Mouse (Mus musculus) midbrain, embryonic 12.5 days (tissue): ENCODE data around the gene Fbxw21. TPM values are rescaled to one million over a fixed set of nuclear protein-coding genes. Genes with fewer than 3 reads are reported as not detected.

Experiments
- ATAC-seq: fragments of 200-750 bp; cut with Nextera tagmentation; 2 replicates; pipeline ENCODE4 v1.8.0; 2017; ENCODE audit warnings: low read depth, moderate TSS enrichment, moderate library complexity; ENCODE audit not compliant: low FRiP score
- H3K27ac ChIP-seq: fragments of 300-500 bp; sonication (generic); replicated peaks from 2 replicates; pipeline ENCODE4 v1.5.1; 2016; ENCODE audit warnings: mild to moderate bottlenecking
- H3K27me3 ChIP-seq: fragments of 300-500 bp; sonication (generic); 2 replicates; pipeline ENCODE4 v1.6.1; 2016; ENCODE audit warnings: mild to moderate bottlenecking
- H3K36me3 ChIP-seq: fragments of 300-500 bp; sonication (generic); 2 replicates; pipeline ENCODE4 v1.6.1; 2016
- H3K4me1 ChIP-seq: fragments of 300-500 bp; sonication (generic); 2 replicates; pipeline ENCODE4 v1.6.1; 2016
- H3K4me2 ChIP-seq: fragments of 300-500 bp; sonication (generic); replicated peaks from 2 replicates; pipeline ENCODE4 v1.6.1; 2016; ENCODE audit warnings: mild to moderate bottlenecking, moderate library complexity
- H3K4me3 ChIP-seq: fragments of 300-500 bp; sonication (generic); 2 replicates; pipeline ENCODE4 v1.5.1; 2016; ENCODE audit warnings: mild to moderate bottlenecking
- H3K9ac ChIP-seq: fragments of 300-500 bp; sonication (generic); replicated peaks from 2 replicates; pipeline ENCODE4 v1.6.1; 2016; ENCODE audit warnings: mild to moderate bottlenecking, moderate library complexity
- H3K9me3 ChIP-seq: fragments of 300-500 bp; sonication (generic); 2 replicates; pipeline ENCODE4 v1.6.1; 2016; ENCODE audit warnings: mild to moderate bottlenecking
- WGBS: fragments of 180-500 bp; shearing (Covaris S2); methylation state at CpG from one replicate; pipeline ENCODE4 v1.1.7; 2016; 5-methylcytosine and 5-hydroxymethylcytosine counted together
- polyA plus RNA-seq: library from polyadenylated mRNA; unstranded; fragments of >200 nt; fragmentation: Nextera tagmentation; extraction: Ambion mirVana; gene quantifications from 2 replicates; pipeline ENCODE4 v1.2.1, GENCODE M21; 2016

The Fbxw21 gene
- polyA plus RNA-seq, 1 experiment from 2014 or later = not detected

DNA sequence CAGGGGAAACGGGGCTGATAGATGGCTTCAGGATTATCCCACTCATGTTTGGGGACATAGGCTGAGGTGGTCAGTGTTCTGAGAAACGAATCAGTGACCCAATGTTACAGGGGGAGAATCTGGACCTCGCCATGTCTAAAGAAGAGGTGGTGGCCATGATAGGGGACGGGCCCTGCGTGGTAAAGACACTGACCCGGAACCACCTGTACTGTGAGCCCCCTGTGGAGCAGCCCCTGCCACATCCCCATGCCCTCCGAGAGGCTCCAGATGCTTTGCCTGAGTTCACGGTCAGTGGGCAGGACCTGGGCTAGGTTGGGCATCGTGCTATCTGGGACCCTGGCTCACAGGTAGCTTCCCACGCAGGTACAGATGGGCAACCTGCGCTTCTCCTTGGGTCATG, 51.6 kb downstream of the Fbxw21 start:
- peaks cover 100% of the 10 kb centered on the region for H3K36me3 ChIP-seq
- H3K4me2 ChIP-seq = no peak overlapping the region
- no peak overlapping the region for H3K27ac ChIP-seq

DNA sequence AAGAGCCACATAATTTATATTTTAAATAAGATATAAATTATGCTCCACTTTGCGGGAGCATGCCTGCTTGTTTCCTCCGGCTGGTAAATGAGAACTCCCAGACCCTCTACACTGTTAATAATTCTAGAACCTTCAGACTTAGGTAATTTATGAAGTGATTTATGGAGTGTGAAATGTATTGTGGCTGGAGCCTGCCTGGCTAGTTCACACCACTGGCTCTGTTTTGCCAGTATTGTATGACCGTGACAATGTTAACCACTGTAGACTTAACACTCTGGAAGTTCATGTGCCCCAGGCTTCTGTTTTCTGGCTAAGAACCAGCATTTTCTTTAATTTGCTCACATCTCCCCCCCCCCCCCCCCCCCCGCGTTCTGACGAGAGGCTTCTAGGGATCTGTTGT, 54.5 kb downstream of the Fbxw21 start:
- no peak for ATAC-seq
- Histone ChIP-seq H3K27me3 (no peaks in the 10 kb centered on the region), H3K27ac (no peak overlapping the region), H3K36me3 (peaks cover 100% of the 10 kb centered on the region), H3K4me3 (no peak overlapping the region), H3K9me3 (no peaks in the 10 kb centered on the region), H3K4me2 (no peak overlapping the region), H3K4me1 (peaks cover 3% of the 10 kb centered on the region; the same call in 1 of the 2 replicates), H3K9ac (no peak overlapping the region)
- WGBS = 84% methylated on average over 6 of the region's 6 CpGs

More for the DNA sequence above, 51.6 kb downstream of the Fbxw21 start:
- WGBS = 97% methylated on average over 11 of the region's 11 CpGs
- Histone ChIP-seq H3K9me3 (no peaks in the 10 kb centered on the region), H3K27me3 (no peaks in the 10 kb centered on the region), H3K4me1 (no peaks in the 10 kb centered on the region), H3K4me3 (no peak overlapping the region), H3K9ac (no peak overlapping the region)
- no peak for ATAC-seq

DNA sequence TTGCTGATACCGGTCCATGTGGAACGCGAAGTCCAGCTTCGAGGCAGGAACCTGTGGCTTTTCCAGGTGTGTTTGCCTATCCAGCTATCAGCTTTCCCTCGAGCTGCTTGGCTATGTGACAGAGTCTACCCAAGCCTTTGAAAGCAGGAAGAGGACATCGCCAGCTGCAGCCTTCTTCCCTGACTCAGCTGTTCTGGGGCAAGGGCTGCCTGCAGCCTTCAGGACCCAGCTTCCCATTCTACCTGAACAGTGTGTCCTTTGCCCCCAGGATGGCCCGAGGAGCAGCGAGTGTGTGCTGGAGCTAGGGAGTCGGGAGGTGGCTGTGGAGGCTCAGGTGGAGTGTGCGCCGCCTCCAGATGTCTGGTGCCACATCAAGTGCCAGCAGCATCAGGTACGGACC, 56.2 kb downstream of the Fbxw21 start:
- no peak overlapping the region for H3K4me2 ChIP-seq
- H3K27ac ChIP-seq = no peak overlapping the region
- H3K9me3 ChIP-seq = no peaks in the 10 kb centered on the region
- no peaks in the 10 kb centered on the region for H3K27me3 ChIP-seq
- no peak for ATAC-seq
- H3K4me1 ChIP-seq = peaks cover 7% of the 10 kb centered on the region; the same call in 1 of the 2 replicates
- peaks cover 100% of the 10 kb centered on the region for H3K36me3 ChIP-seq
- 95% methylated on average over 12 of the region's 12 CpGs for WGBS
- no peak overlapping the region for H3K9ac ChIP-seq
- no peak overlapping the region for H3K4me3 ChIP-seq

DNA sequence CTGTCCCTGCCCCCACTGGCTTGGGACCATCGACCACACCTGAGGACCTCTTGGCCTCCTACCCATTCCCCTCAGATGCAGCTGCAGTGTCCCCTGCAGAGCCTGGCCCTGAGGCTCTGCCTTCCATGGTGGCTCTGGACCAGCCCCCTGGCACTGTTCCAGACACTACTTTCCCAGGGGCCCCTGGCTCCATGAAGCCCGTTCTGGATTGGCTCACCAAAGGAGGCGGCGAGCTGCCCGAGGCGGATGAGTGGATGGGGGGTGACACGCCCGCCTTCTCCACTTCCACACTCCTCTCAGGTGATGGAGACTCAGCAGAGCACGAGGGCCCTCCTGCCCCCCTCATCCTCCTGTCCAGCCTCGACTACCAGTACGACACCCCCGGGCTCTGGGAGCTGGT, 56.8 kb downstream of the Fbxw21 start:
- ATAC-seq = 0 out of 2 replicates have a peak, but pooled peaks have one; percentile 4
- Histone ChIP-seq H3K4me1 (peaks cover 13% of the 10 kb centered on the region; the same call in 1 of the 2 replicates), H3K4me2 (no peak overlapping the region), H3K9ac (no peak overlapping the region), H3K27me3 (no peaks in the 10 kb centered on the region), H3K27ac (no peak overlapping the region), H3K36me3 (peaks cover 100% of the 10 kb centered on the region), H3K9me3 (no peaks in the 10 kb centered on the region), H3K4me3 (no peak overlapping the region)
- 83% methylated on average over 12 of the region's 12 CpGs for WGBS

DNA sequence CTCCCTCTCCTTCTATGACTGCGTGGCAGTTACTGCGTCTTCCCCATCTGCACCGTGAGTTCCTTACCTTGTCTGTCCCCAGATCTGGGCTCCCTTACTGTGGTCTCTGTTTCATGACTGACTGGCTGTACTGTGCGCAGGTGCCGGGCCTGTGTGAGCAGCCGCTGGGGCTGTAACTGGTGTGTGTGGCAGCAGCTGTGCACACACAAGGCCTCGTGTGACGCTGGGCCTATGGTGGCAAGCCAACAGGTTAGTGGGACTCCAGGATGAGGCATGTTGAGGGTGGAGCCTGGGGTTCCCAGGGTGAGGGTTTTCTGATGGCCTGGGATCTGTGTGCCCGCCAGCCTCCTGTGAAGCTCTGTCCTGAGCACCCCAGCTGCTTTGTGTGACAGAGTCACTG, 57.8 kb downstream of the Fbxw21 start:
- no peaks in the 10 kb centered on the region for H3K9me3 ChIP-seq
- no peak overlapping the region for H3K4me2 ChIP-seq
- peaks cover 100% of the 10 kb centered on the region for H3K36me3 ChIP-seq
- 93% methylated on average over 9 of the region's 9 CpGs for WGBS
- no peak overlapping the region for H3K9ac ChIP-seq
- peaks cover 18% of the 10 kb centered on the region for H3K4me1 ChIP-seq
- H3K4me3 ChIP-seq = no peak overlapping the region
- ATAC-seq = no peak
- H3K27me3 ChIP-seq = no peaks in the 10 kb centered on the region
- no peak overlapping the region for H3K27ac ChIP-seq

DNA sequence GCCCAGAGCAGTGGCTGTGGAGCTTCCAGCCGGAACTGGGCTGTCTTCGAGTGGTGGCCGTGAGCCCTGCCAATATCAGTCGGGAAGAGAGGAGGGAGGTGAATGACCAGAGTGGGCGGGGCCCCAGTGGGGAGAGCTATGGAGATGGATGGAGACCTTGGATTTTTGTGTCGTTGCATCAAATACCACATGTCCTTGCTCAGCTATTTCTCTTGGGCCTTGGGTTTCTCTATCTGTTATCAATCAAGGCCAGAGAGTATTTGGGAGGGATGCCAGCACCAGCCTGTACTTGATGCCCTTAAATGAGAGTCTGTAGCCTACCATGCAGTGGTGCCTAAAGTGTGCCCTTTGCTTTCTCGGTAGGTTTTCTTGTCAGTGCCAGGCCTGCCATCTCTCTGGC, 58.6 kb downstream of the Fbxw21 start:
- Histone ChIP-seq H3K9ac (no peak overlapping the region), H3K9me3 (no peaks in the 10 kb centered on the region), H3K4me1 (peaks cover 26% of the 10 kb centered on the region), H3K4me3 (no peak overlapping the region), H3K4me2 (no peak overlapping the region), H3K27ac (no peak overlapping the region), H3K36me3 (peaks cover 97% of the 10 kb centered on the region), H3K27me3 (no peaks in the 10 kb centered on the region)
- 76% methylated on average over 7 of the region's 7 CpGs for WGBS
- no peak for ATAC-seq

DNA sequence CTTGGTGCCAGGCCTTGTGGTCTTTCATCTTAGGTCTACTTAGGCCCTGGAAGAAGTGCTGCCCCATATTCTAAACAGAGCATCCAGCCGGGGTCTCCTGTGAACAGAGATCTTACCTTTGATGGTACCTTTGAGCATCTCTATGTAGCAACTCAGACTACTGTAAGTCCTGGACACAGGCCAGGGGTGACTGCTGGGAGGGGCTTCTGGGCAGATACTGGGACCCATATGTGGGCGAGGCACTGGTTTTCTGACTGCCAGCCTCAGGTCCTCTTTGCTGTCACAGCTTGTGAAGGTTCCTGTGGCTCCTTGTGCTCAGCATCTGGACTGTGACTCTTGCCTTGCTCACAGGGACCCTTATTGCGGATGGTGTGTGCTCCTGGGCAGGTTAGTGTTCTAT, 59.3 kb downstream of the Fbxw21 start:
- ATAC-seq = no peak
- 97% methylated on average over 3 of the region's 3 CpGs for WGBS
- Histone ChIP-seq H3K9me3 (no peaks in the 10 kb centered on the region), H3K36me3 (peaks cover 89% of the 10 kb centered on the region), H3K4me1 (peaks cover 33% of the 10 kb centered on the region), H3K27ac (no peak overlapping the region), H3K27me3 (no peaks in the 10 kb centered on the region), H3K9ac (no peak overlapping the region), H3K4me2 (no peak overlapping the region), H3K4me3 (no peak overlapping the region)

DNA sequence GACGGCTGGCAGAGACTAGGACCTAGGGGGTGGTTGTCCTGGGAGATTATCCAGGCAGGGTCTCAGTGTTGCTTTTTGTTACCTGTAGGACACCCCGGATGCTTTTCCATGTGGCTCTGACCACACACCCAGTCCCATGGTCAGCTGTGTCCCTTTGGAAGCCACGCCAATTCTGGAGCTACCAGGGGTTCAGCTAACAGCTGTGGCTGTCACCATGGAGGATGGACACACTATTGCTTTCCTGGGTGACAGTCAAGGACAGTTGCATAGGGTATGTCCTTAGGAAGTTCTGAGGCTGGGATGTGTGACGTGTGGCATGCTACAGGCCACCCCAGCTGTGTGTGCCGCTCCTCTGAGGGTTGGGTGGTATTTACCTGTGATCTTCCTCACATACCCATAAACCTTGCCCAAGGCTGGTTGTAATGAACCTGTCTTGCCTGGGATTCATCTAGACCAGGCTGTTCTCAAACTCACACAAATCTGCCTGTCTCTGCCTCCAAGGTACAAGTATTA, 59.9 kb downstream of the Fbxw21 start:
- Histone ChIP-seq H3K27ac (no peak overlapping the region), H3K9ac (no peak overlapping the region), H3K4me2 (no peak overlapping the region), H3K27me3 (no peaks in the 10 kb centered on the region), H3K36me3 (peaks cover 84% of the 10 kb centered on the region), H3K4me1 (peaks cover 39% of the 10 kb centered on the region), H3K9me3 (no peaks in the 10 kb centered on the region), H3K4me3 (no peak overlapping the region)
- 92% methylated on average over 5 of the region's 5 CpGs for WGBS
- ATAC-seq = no peak

DNA sequence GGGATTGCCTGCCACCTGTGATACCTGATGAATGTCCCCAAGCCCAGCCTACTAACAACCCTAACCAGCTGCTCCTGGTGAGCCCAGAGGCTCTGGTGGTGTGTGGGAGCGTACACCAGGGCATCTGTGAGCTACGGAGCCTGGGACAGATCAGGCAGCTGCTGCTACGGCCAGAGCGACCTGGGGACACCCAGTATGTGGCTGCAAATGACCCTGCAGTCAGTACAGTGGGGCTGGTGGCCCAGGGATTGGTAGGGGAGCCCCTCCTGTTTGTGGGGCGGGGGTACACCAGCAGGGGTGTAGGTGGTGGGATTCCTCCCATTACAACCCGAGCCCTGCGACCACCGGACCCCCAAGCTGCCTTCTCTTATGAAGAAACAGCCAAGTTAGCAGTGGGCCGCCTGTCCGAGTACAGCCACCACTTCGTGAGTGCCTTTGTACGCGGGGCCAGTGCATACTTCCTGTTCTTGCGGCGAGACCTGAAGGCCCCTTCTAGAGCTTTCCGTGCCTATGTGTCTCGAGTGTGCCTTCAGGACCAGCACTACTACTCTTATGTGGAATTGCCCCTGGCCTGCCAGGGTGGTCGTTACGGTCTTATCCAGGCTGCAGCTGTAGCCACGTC, 61.4 kb downstream of the Fbxw21 start:
- Histone ChIP-seq H3K4me3 (no peak overlapping the region), H3K4me1 (peaks cover 42% of the 10 kb centered on the region), H3K9me3 (no peaks in the 10 kb centered on the region), H3K36me3 (peaks cover 68% of the 10 kb centered on the region), H3K27ac (no peak overlapping the region), H3K27me3 (no peaks in the 10 kb centered on the region), H3K9ac (no peak overlapping the region), H3K4me2 (no peak overlapping the region)
- WGBS = 92% methylated on average over 20 of the region's 20 CpGs
- no peak for ATAC-seq

DNA sequence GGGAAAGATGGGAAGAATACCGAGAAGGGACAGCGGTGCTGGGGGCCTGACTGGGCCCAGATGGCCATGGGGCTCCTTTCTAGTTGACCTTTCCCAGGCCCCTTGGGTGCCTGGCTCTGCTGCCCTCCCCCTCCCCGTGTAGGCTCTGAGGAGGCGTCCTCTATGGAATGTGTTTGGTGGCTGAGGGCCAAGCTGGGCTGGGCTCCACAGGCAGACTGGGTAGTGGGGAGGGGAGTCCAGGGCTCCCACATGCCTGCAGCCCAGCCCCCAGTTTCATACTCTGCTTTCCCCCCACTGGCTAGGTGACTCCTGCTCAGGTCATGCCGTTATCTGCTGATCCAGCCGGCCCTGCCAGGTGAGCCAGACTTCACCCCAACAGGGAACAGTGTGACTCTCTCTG, 62.9 kb downstream of the Fbxw21 start:
- Histone ChIP-seq H3K9ac (peak overlapping the region; percentile 11; the same call in 1 of the 2 replicates), H3K4me1 (peaks cover 47% of the 10 kb centered on the region), H3K9me3 (no peaks in the 10 kb centered on the region), H3K36me3 (peaks cover 54% of the 10 kb centered on the region), H3K27ac (no peak overlapping the region), H3K4me3 (0 out of 2 replicates have a peak overlapping the region, but pooled peaks have one; percentile 6), H3K4me2 (peak overlapping the region; percentile 84), H3K27me3 (no peaks in the 10 kb centered on the region)
- no peak for ATAC-seq
- 71% methylated on average over 6 of the region's 6 CpGs for WGBS

DNA sequence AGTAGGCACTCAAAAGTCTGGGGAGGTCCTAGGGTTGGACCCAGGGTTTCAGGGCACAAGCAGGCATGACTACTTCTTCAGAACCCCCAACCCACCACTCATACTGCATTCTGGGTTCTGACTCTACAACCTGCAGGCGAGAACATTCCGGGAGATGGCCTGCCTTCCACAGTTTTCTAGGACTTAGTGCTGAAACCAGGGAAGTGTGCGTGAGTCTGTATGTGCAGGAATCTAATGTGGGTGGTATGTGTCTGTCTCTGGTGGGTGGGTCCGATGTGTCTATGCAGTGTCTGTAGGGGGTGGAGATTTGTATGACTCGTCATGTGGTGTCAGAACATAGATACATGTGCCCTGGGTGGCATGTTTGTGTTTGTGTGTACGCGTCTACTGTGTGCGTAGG, 63.5 kb downstream of the Fbxw21 start:
- Histone ChIP-seq H3K9ac (peak overlapping the region; percentile 96; the same call in 1 of the 2 replicates), H3K4me3 (peak overlapping the region; percentile 77; the same call in 1 of the 2 replicates), H3K4me2 (peak overlapping the region; percentile 84), H3K4me1 (peaks cover 51% of the 10 kb centered on the region), H3K9me3 (no peaks in the 10 kb centered on the region), H3K36me3 (peaks cover 48% of the 10 kb centered on the region), H3K27me3 (no peaks in the 10 kb centered on the region), H3K27ac (no peak overlapping the region)
- no peak for ATAC-seq
- 88% methylated on average over 8 of the region's 8 CpGs for WGBS

DNA sequence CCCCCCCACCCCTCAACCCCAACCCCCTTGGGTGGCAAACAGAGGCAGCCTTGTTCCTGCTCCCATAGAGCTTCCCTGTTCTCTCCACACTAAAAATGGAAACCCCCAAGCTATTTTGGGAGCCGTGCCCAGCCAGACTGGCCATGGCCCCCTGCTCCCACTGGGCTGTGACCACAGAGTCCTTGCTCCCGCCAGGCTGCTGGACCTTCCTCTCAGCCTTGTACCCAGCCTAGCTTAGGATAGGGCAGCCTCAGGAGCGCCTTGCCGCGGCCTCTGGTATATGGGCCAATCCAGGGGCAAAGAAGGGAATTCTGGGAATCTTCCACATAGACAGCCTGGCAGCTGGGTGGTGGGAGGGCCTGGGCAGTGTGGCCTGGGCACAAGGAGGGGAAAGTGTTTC, 64.0 kb downstream of the Fbxw21 start:
- peaks cover 51% of the 10 kb centered on the region for H3K4me1 ChIP-seq
- no peak for ATAC-seq
- 51% methylated on average over 5 of the region's 5 CpGs for WGBS

More for the DNA sequence above, 64.0 kb downstream of the Fbxw21 start:
- H3K9me3 ChIP-seq = no peaks in the 10 kb centered on the region
- H3K4me2 ChIP-seq = peak overlapping the region; percentile 84
- peak overlapping the region; percentile 77 for H3K4me3 ChIP-seq
- H3K27me3 ChIP-seq = no peaks in the 10 kb centered on the region
- peak overlapping the region; percentile 100 for H3K27ac ChIP-seq
- peak overlapping the region; percentile 96 for H3K9ac ChIP-seq
- peaks cover 43% of the 10 kb centered on the region for H3K36me3 ChIP-seq
